Mouse (Mus musculus) limb, embryonic 14.5 days (tissue): Measurements from ENCODE around the gene Serpind1. TPM values are rescaled to one million over a fixed set of nuclear protein-coding genes. Genes with fewer than 3 reads are reported as not detected.

Experiments used
- ATAC-seq: fragments of 200-750 bp; cut with Nextera tagmentation; 2 replicates; pipeline ENCODE4 v1.8.0; 2017; ENCODE audit warnings: low read depth, moderate number of reproducible peaks, moderate TSS enrichment; ENCODE audit not compliant: low FRiP score
- DNase-seq: peaks from one replicate; pipeline ENCODE4 v3.0.0-alpha.2; 2015; ENCODE audit warnings: low spot score
- H3K27ac ChIP-seq: fragments of 300-500 bp; sonication (generic); replicated peaks from 2 replicates; pipeline ENCODE4 v1.5.1; 2014; ENCODE audit warnings: low read depth, mild to moderate bottlenecking, low read length, moderate library complexity, mixed read lengths
- H3K27me3 ChIP-seq: fragments of 300-500 bp; sonication (generic); 2 replicates; pipeline ENCODE4 v1.6.1; 2014; ENCODE audit warnings: low read length, mixed read lengths; ENCODE audit not compliant: control insufficient read depth, insufficient read depth
- H3K36me3 ChIP-seq: fragments of 300-500 bp; sonication (generic); 2 replicates; pipeline ENCODE4 v1.6.1; 2014; ENCODE audit warnings: mild to moderate bottlenecking, low read length, moderate library complexity, mixed read lengths; ENCODE audit not compliant: control insufficient read depth, insufficient read depth
- H3K4me1 ChIP-seq: fragments of 300-500 bp; sonication (generic); 2 replicates; pipeline ENCODE4 v1.6.1; 2014; ENCODE audit warnings: antibody characterized with exemption, low read length, mixed read lengths; ENCODE audit not compliant: control insufficient read depth, insufficient read depth
- H3K4me2 ChIP-seq: fragments of 300-500 bp; sonication (generic); replicated peaks from 2 replicates; pipeline ENCODE4 v1.6.1; 2014; ENCODE audit warnings: low read depth, mild to moderate bottlenecking, low read length, moderate library complexity; ENCODE audit not compliant: severe bottlenecking
- H3K4me3 ChIP-seq: fragments of 300-500 bp; sonication (generic); replicated peaks from 2 replicates; pipeline ENCODE4 v1.5.1; 2014; ENCODE audit warnings: low read length
- H3K9ac ChIP-seq: fragments of 300-500 bp; sonication (generic); 2 replicates; pipeline ENCODE4 v1.6.1; 2014; ENCODE audit warnings: mild to moderate bottlenecking, low read depth, low read length, moderate library complexity; ENCODE audit not compliant: severe bottlenecking
- H3K9me3 ChIP-seq: fragments of 300-500 bp; sonication (generic); 2 replicates; pipeline ENCODE4 v1.6.1; 2016; ENCODE audit warnings: low read length; ENCODE audit not compliant: control insufficient read depth
- POLR2A ChIP-seq: fragments of 200-500 bp; IDR thresholded peaks from 2 replicates; pipeline ENCODE4 v1.8.0; 2012; ENCODE audit warnings: inconsistent platforms, mild to moderate bottlenecking, moderate library complexity, borderline replicate concordance; ENCODE audit not compliant: insufficient read depth, insufficient read length; ENCODE audit errors: extremely low read depth
- WGBS: fragments of 180-500 bp; shearing (Covaris S2); extraction: QIAGEN DNeasy Blood & Tissue Kit; methylation state at CpG from one replicate; pipeline ENCODE4 v1.1.7; 2014; 5-methylcytosine and 5-hydroxymethylcytosine counted together
- polyA plus RNA-seq, 2 experiments: library from polyadenylated mRNA; depleted of rRNA in 1 of 2; stranded (reverse) in 1 of 2; unstranded in 1 of 2; fragments of >200 nt; fragmentation: Nextera tagmentation in 1 of 2; extraction: Ambion mirVana in 1 of 2; gene quantifications; 2 replicates each; pipeline versions ENCODE4 v1.2.1 to v1.2.3; 2012 to 2014

The Serpind1 gene
- polyA plus RNA-seq, 2 experiments = 0.43 to 0.44 TPM

- DNase-seq = no peak
- TF ChIP-seq POLR2A = no peak
- Histone ChIP-seq H3K4me1 (no peaks in the 10 kb centered on the region), H3K36me3 (peaks cover 36% of the 10 kb centered on the region), H3K27ac (no peak overlapping the region), H3K4me2 (no peak overlapping the region), H3K4me3 (no peak overlapping the region), H3K9ac (no peak overlapping the region), H3K27me3 (no peaks in the 10 kb centered on the region), H3K9me3 (no peaks in the 10 kb centered on the region)
- no peak for ATAC-seq
- WGBS = 87% methylated on average over 5 of the region's 5 CpGs
Measured at GRCm38 (mm10) chr16:17324745-17325144, 6.4 kb upstream of the Serpind1 start.

- Histone ChIP-seq H3K4me1 (no peaks in the 10 kb centered on the region), H3K4me3 (no peak overlapping the region), H3K36me3 (peaks cover 36% of the 10 kb centered on the region), H3K27me3 (no peaks in the 10 kb centered on the region), H3K27ac (no peak overlapping the region), H3K4me2 (no peak overlapping the region), H3K9me3 (no peaks in the 10 kb centered on the region), H3K9ac (no peak overlapping the region)
- DNase-seq (no peak), ATAC-seq (no peak)
- no peak for TF ChIP-seq POLR2A
- WGBS = 74% methylated on average over 2 of the region's 2 CpGs
Measured at GRCm38 (mm10) chr16:17326064-17326463, 5.1 kb upstream of the Serpind1 start.

GRCm38 (mm10) chr16:17329848-17330570 lies 1.2 kb upstream of the Serpind1 start:
- Histone ChIP-seq H3K4me3 (no peak overlapping the region), H3K27me3 (no peaks in the 10 kb centered on the region), H3K4me2 (no peak overlapping the region), H3K36me3 (peaks cover 12% of the 10 kb centered on the region), H3K9me3 (no peaks in the 10 kb centered on the region), H3K4me1 (no peaks in the 10 kb centered on the region), H3K9ac (no peak overlapping the region), H3K27ac (no peak overlapping the region)
- WGBS = 100% methylated on average over 1 of the region's 1 CpGs
- ATAC-seq (no peak), DNase-seq (no peak)
- TF ChIP-seq POLR2A = no peak

GRCm38 (mm10) chr16:17331855-17332254 lies 684 bp downstream of the Serpind1 start:
- no peaks in the 10 kb centered on the region for H3K4me1 ChIP-seq
- 90% methylated on average over 5 of the region's 5 CpGs for WGBS
- no peaks in the 10 kb centered on the region for H3K27me3 ChIP-seq
- TF ChIP-seq POLR2A = no peak
- H3K9ac ChIP-seq = no peak overlapping the region
- H3K9me3 ChIP-seq = no peaks in the 10 kb centered on the region
- H3K27ac ChIP-seq = no peak overlapping the region
- H3K4me2 ChIP-seq = no peak overlapping the region
- H3K36me3 ChIP-seq = peaks cover 11% of the 10 kb centered on the region; the same call in 1 of the 2 replicates
- ATAC-seq = no peak
- H3K4me3 ChIP-seq = no peak overlapping the region
- no peak for DNase-seq

- no peak for ATAC-seq
- Histone ChIP-seq H3K4me3 (no peak overlapping the region), H3K27ac (no peak overlapping the region), H3K4me1 (no peaks in the 10 kb centered on the region), H3K4me2 (no peak overlapping the region), H3K9ac (no peak overlapping the region), H3K36me3 (peaks cover 18% of the 10 kb centered on the region; the same call in 1 of the 2 replicates), H3K27me3 (no peaks in the 10 kb centered on the region), H3K9me3 (no peaks in the 10 kb centered on the region)
- DNase-seq = no peak
- no peak for TF ChIP-seq POLR2A
Measured at GRCm38 (mm10) chr16:17334574-17334973, 3.4 kb downstream of the Serpind1 start.
